Mouse (Mus musculus) stomach, embryonic 14.5 days (tissue): ENCODE measurements around the gene Dock3. TPM values are rescaled to one million over a fixed set of nuclear protein-coding genes. Genes with fewer than 3 reads are reported as not detected.

Experiments used
- ATAC-seq: fragments of 200-750 bp; cut with Nextera tagmentation; 2 replicates; pipeline ENCODE4 v1.8.0; 2017; ENCODE audit warnings: low read depth, moderate TSS enrichment; ENCODE audit not compliant: insufficient number of reproducible peaks, insufficient read depth, low FRiP score
- H3K27ac ChIP-seq: fragments of 300-500 bp; sonication (generic); 2 replicates; pipeline ENCODE4 v1.5.1; 2014; ENCODE audit warnings: mild to moderate bottlenecking, low read length, moderate library complexity, mixed read lengths
- H3K27me3 ChIP-seq: fragments of 300-500 bp; sonication (generic); 2 replicates; pipeline ENCODE4 v1.6.1; 2014; ENCODE audit warnings: low read length, control low read depth, mixed read lengths; ENCODE audit not compliant: control insufficient read depth, insufficient read depth
- H3K36me3 ChIP-seq: fragments of 300-500 bp; sonication (generic); 2 replicates; pipeline ENCODE4 v1.6.1; 2014; ENCODE audit warnings: mild to moderate bottlenecking, control low read depth, low read length, moderate library complexity, mixed read lengths; ENCODE audit not compliant: control insufficient read depth, insufficient read depth
- H3K4me1 ChIP-seq: fragments of 300-500 bp; sonication (generic); 2 replicates; pipeline ENCODE4 v1.6.1; 2014; ENCODE audit warnings: low read length, control low read depth, mixed read lengths; ENCODE audit not compliant: control insufficient read depth, insufficient read depth
- H3K4me2 ChIP-seq: fragments of 300-500 bp; sonication (generic); replicated peaks from 2 replicates; pipeline ENCODE4 v1.6.1; 2014; ENCODE audit warnings: low read depth, low read length, control low read depth
- H3K4me3 ChIP-seq: fragments of 300-500 bp; sonication (generic); 2 replicates; pipeline ENCODE4 v1.5.1; 2014; ENCODE audit warnings: low read depth, low read length, control low read depth
- H3K9ac ChIP-seq: fragments of 300-500 bp; sonication (generic); replicated peaks from 2 replicates; pipeline ENCODE4 v1.6.1; 2014; ENCODE audit warnings: low read depth, mild to moderate bottlenecking, control low read depth, low read length, moderate library complexity, mixed read lengths
- H3K9me3 ChIP-seq: fragments of 300-500 bp; sonication (generic); 2 replicates; pipeline ENCODE4 v1.6.1; 2016; ENCODE audit warnings: low read depth, low read length, control low read depth; ENCODE audit not compliant: control insufficient read depth
- WGBS: fragments of 180-500 bp; shearing (Covaris S2); extraction: QIAGEN DNeasy Blood & Tissue Kit; methylation state at CpG from one replicate; pipeline ENCODE4 v1.1.7; 2014; 5-methylcytosine and 5-hydroxymethylcytosine counted together
- polyA plus RNA-seq: library from polyadenylated mRNA; unstranded; fragments of >200 nt; fragmentation: Nextera tagmentation; extraction: Ambion mirVana; gene quantifications from 2 replicates; pipeline ENCODE4 v1.2.1, GENCODE M21; 2014

Dock3 gene
- polyA plus RNA-seq, 1 experiment from 2014 or later, result 0.88 TPM

DNA sequence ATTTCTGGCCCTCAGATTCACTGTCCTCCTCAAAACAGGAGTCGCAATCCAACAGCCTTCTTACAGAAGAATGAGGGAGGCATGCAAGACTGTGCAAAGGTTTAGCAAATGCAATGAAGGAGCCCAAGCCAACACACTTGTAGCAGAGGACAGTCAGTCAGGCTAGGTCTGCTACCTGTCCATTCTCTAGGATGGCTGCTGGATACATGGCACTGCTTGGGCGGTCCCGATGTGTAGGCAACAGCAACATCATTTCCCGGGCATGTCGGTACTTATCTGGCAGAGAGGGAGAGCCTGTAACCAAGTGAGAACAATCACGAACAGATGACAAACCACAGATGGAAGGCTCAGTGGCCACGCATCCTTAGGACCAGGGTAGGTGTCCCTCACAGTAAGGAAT, 330.1 kb downstream of the Dock3 start:
- Histone ChIP-seq H3K36me3 (no peaks in the 10 kb centered on the region), H3K9me3 (no peaks in the 10 kb centered on the region), H3K4me2 (no peak overlapping the region), H3K9ac (no peak overlapping the region), H3K4me1 (no peaks in the 10 kb centered on the region), H3K27me3 (no peaks in the 10 kb centered on the region), H3K27ac (no peak overlapping the region), H3K4me3 (no peak overlapping the region)
- 85% methylated on average over 7 of the region's 7 CpGs for WGBS
- no peak for ATAC-seq

DNA sequence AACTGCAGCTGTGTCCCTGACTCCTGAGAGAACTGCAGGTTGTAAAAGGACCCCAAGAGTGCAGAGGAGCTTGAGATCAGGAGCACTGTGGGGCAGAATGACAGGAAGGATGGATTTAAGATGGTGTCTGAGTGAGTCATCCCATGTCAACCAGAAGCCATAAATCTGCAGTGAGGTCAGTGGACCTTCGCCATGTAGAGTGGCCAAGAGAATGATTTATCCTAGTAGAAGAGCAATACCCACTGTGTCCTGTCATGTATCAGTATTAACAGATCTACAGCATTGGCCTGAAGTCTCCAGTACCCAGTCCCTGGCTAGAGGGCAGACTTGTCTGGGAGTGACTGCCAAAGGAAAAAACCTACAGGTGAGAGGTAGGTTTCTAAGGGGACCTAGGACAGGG, 332.8 kb downstream of the Dock3 start:
- Histone ChIP-seq H3K9ac (no peak overlapping the region), H3K9me3 (no peaks in the 10 kb centered on the region), H3K4me1 (no peaks in the 10 kb centered on the region), H3K4me3 (no peak overlapping the region), H3K27ac (no peak overlapping the region), H3K36me3 (no peaks in the 10 kb centered on the region), H3K27me3 (no peaks in the 10 kb centered on the region), H3K4me2 (no peak overlapping the region)
- ATAC-seq, result no peak
- WGBS, result 66% methylated on average over 1 of the region's 1 CpGs

DNA sequence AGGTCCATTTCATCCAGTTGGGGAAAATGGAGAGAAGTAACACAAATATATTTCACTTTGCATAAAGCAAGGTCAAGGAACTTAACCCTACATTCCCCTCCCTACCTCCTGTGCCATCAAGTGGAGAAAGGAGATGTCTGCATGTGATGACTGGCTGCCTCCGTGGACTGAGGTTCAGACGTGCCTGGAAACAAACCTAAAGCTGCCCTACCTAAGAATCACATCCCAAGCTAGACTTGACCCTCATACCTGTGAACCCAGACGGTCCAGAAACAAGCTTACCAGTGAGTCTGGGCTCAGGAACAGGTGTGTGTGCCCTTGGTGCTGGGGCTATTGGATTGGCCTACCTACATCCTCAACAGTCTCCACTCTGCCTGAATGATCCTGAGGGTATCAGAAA, 338.4 kb downstream of the Dock3 start:
- no peak overlapping the region for H3K4me2 ChIP-seq
- 46% methylated on average over 3 of the region's 3 CpGs for WGBS
- H3K36me3 ChIP-seq, result peaks cover 18% of the 10 kb centered on the region
- H3K27ac ChIP-seq, result no peak overlapping the region
- ATAC-seq, result no peak
- no peak overlapping the region for H3K9ac ChIP-seq
- no peaks in the 10 kb centered on the region for H3K9me3 ChIP-seq
- no peak overlapping the region for H3K4me3 ChIP-seq
- H3K27me3 ChIP-seq, result no peaks in the 10 kb centered on the region
- H3K4me1 ChIP-seq, result peaks cover 11% of the 10 kb centered on the region

DNA sequence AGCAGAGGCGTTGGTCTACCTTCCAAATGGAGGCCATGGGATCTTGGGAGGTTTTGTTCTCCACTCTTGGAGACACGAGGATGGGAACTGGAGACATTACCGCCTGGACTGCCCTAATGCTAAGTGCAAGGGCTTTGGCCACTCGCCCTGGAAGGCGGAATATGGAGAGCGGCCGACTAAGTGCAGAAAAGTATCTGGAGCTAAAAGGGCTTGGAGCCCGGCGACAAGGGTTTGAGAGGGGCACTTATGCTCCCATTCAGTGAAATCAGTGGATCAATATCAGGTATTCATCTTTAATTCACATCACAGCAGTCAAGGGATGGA, 339.2 kb downstream of the Dock3 start:
- under 1% methylated on average over 9 of the region's 9 CpGs for WGBS
- Histone ChIP-seq H3K4me2 (peak overlapping the region; percentile 77), H3K9me3 (no peaks in the 10 kb centered on the region), H3K27ac (peak overlapping the region; percentile 84), H3K27me3 (no peaks in the 10 kb centered on the region), H3K4me1 (peaks cover 11% of the 10 kb centered on the region), H3K9ac (peak overlapping the region; percentile 58), H3K36me3 (peaks cover 22% of the 10 kb centered on the region), H3K4me3 (peak overlapping the region; percentile 88)
- no peak for ATAC-seq

GRCm38 (mm10) chr9:106891829-106892551, 339.7 kb downstream of the Dock3 start, which contains the start of gene Manf:
Gene Manf, minus strand, starts transcription at chr9:106891979.
- Histone ChIP-seq H3K27ac (peak within 1 kb of the TSS; percentile 86), H3K27me3 (no peaks in the 10 kb centered on the region), H3K36me3 (peaks cover 22% of the 10 kb centered on the region), H3K9me3 (no peaks in the 10 kb centered on the region), H3K4me1 (peaks cover 11% of the 10 kb centered on the region), H3K9ac (peak within 1 kb of the TSS; percentile 82), H3K4me3 (peak within 1 kb of the TSS; percentile 88), H3K4me2 (peak within 1 kb of the TSS; percentile 77)
- WGBS, result under 1% methylated on average over 59 of the region's 59 CpGs
- ATAC-seq, result peak; percentile 99

- Histone ChIP-seq H3K4me2 (peak overlapping the region; percentile 65), H3K9ac (peak overlapping the region; percentile 82), H3K27ac (peak overlapping the region; percentile 86), H3K9me3 (no peaks in the 10 kb centered on the region), H3K4me1 (peaks cover 11% of the 10 kb centered on the region), H3K4me3 (peak overlapping the region; percentile 88), H3K27me3 (no peaks in the 10 kb centered on the region), H3K36me3 (peaks cover 22% of the 10 kb centered on the region)
- no peak for ATAC-seq
- WGBS, result 0% methylated on average over 17 of the region's 17 CpGs
These were observed 340.4 kb downstream of the Dock3 start for GRCm38 (mm10) chr9:106891341-106891741.

DNA sequence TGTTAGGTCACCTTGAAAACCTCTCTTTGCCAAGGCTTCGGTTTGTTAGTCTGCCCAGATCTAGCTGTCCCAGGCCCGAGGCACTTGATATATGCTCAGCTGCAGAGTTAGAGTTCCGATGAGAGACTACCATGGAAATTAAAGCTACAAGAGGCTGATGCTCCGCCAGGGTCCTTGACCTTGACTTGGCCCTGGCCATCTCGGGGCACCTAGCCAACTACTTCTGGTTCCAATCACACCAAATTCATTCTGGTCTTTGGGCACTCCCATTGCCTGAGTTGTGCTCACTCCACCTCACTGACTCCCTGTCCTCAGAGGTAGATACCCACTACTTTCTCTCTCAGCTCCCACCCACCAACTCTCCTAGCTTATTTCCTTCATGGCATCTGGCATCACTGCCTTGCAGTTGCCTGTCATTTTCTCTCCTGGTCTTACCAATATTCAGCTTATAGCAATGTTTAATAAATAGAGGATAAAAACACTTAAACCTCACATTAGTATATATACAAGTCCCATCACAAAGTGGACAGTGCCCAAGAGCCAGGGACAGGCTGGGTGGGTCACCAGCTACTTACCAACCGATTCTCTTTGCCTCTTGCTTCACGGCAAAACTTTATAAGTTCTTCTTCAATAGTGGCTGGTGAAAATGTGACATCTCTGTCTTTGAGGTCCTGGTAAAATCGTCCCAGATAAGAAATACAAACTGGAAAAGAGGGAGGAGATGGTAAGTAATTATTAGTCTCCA, 341.0 kb downstream of the Dock3 start:
- H3K27me3 ChIP-seq, result no peaks in the 10 kb centered on the region
- H3K27ac ChIP-seq, result no peak overlapping the region
- H3K4me2 ChIP-seq, result peak overlapping the region; percentile 65
- no peaks in the 10 kb centered on the region for H3K9me3 ChIP-seq
- peak overlapping the region; percentile 82 for H3K9ac ChIP-seq
- 64% methylated on average over 8 of the region's 8 CpGs for WGBS
- H3K4me1 ChIP-seq, result peaks cover 14% of the 10 kb centered on the region
- no peak for ATAC-seq
- H3K4me3 ChIP-seq, result peak overlapping the region; percentile 88
- H3K36me3 ChIP-seq, result peaks cover 22% of the 10 kb centered on the region

GRCm38 (mm10) chr9:106889321-106889720, 342.4 kb downstream of the Dock3 start:
- Histone ChIP-seq H3K36me3 (peaks cover 24% of the 10 kb centered on the region), H3K4me3 (no peak overlapping the region), H3K4me1 (peaks cover 27% of the 10 kb centered on the region), H3K27ac (no peak overlapping the region), H3K9ac (no peak overlapping the region), H3K9me3 (no peaks in the 10 kb centered on the region), H3K27me3 (no peaks in the 10 kb centered on the region), H3K4me2 (no peak overlapping the region)
- 80% methylated on average over 9 of the region's 9 CpGs for WGBS
- no peak for ATAC-seq
